Mouse (Mus musculus) limb, embryonic 14.5 days (tissue): ENCODE data around the gene Chn2. TPM values are rescaled to one million over a fixed set of nuclear protein-coding genes. Genes with fewer than 3 reads are reported as not detected.

Source experiments
- ATAC-seq: fragments of 200-750 bp; cut with Nextera tagmentation; 2 replicates; pipeline ENCODE4 v1.8.0; 2017; ENCODE audit warnings: low read depth, moderate number of reproducible peaks, moderate TSS enrichment; ENCODE audit not compliant: low FRiP score
- DNase-seq: peaks from one replicate; pipeline ENCODE4 v3.0.0-alpha.2; 2015; ENCODE audit warnings: low spot score
- H3K27ac ChIP-seq: fragments of 300-500 bp; sonication (generic); replicated peaks from 2 replicates; pipeline ENCODE4 v1.5.1; 2014; ENCODE audit warnings: low read depth, mild to moderate bottlenecking, low read length, moderate library complexity, mixed read lengths
- H3K27me3 ChIP-seq: fragments of 300-500 bp; sonication (generic); 2 replicates; pipeline ENCODE4 v1.6.1; 2014; ENCODE audit warnings: low read length, mixed read lengths; ENCODE audit not compliant: control insufficient read depth, insufficient read depth
- H3K36me3 ChIP-seq: fragments of 300-500 bp; sonication (generic); 2 replicates; pipeline ENCODE4 v1.6.1; 2014; ENCODE audit warnings: mild to moderate bottlenecking, low read length, moderate library complexity, mixed read lengths; ENCODE audit not compliant: control insufficient read depth, insufficient read depth
- H3K4me1 ChIP-seq: fragments of 300-500 bp; sonication (generic); 2 replicates; pipeline ENCODE4 v1.6.1; 2014; ENCODE audit warnings: antibody characterized with exemption, low read length, mixed read lengths; ENCODE audit not compliant: control insufficient read depth, insufficient read depth
- H3K4me2 ChIP-seq: fragments of 300-500 bp; sonication (generic); replicated peaks from 2 replicates; pipeline ENCODE4 v1.6.1; 2014; ENCODE audit warnings: low read depth, mild to moderate bottlenecking, low read length, moderate library complexity; ENCODE audit not compliant: severe bottlenecking
- H3K4me3 ChIP-seq: fragments of 300-500 bp; sonication (generic); replicated peaks from 2 replicates; pipeline ENCODE4 v1.5.1; 2014; ENCODE audit warnings: low read length
- H3K9ac ChIP-seq: fragments of 300-500 bp; sonication (generic); 2 replicates; pipeline ENCODE4 v1.6.1; 2014; ENCODE audit warnings: mild to moderate bottlenecking, low read depth, low read length, moderate library complexity; ENCODE audit not compliant: severe bottlenecking
- H3K9me3 ChIP-seq: fragments of 300-500 bp; sonication (generic); 2 replicates; pipeline ENCODE4 v1.6.1; 2016; ENCODE audit warnings: low read length; ENCODE audit not compliant: control insufficient read depth
- POLR2A ChIP-seq: fragments of 200-500 bp; IDR thresholded peaks from 2 replicates; pipeline ENCODE4 v1.8.0; 2012; ENCODE audit warnings: inconsistent platforms, mild to moderate bottlenecking, moderate library complexity, borderline replicate concordance; ENCODE audit not compliant: insufficient read depth, insufficient read length; ENCODE audit errors: extremely low read depth
- WGBS: fragments of 180-500 bp; shearing (Covaris S2); extraction: QIAGEN DNeasy Blood & Tissue Kit; methylation state at CpG from one replicate; pipeline ENCODE4 v1.1.7; 2014; 5-methylcytosine and 5-hydroxymethylcytosine counted together
- polyA plus RNA-seq, 2 experiments: library from polyadenylated mRNA; depleted of rRNA in 1 of 2; stranded (reverse) in 1 of 2; unstranded in 1 of 2; fragments of >200 nt; fragmentation: Nextera tagmentation in 1 of 2; extraction: Ambion mirVana in 1 of 2; gene quantifications; 2 replicates each; pipeline versions ENCODE4 v1.2.1 to v1.2.3; 2012 to 2014

Chn2 gene
- polyA plus RNA-seq, 2 experiments: 11.5 to 14.3 TPM

- TF ChIP-seq POLR2A: no peak
- Histone ChIP-seq H3K9ac (no peak overlapping the region), H3K4me1 (peaks cover 7% of the 10 kb centered on the region), H3K4me2 (peak overlapping the region; percentile 96; the same call in 1 of the 2 replicates), H3K9me3 (no peaks in the 10 kb centered on the region), H3K27ac (no peak overlapping the region), H3K4me3 (peak overlapping the region; percentile 5; the same call in 1 of the 2 replicates), H3K36me3 (no peaks in the 10 kb centered on the region), H3K27me3 (0 out of 2 replicates have a peak, but pooled peaks cover 3% of the 10 kb centered on the region)
- ATAC-seq (no peak), DNase-seq (peak; percentile 25)
- WGBS: 19% methylated on average over 13 of the region's 13 CpGs
These were observed 2.2 kb downstream of the Chn2 start for GRCm38 (mm10) chr6:54041386-54042043.

- Histone ChIP-seq H3K27me3 (0 out of 2 replicates have a peak, but pooled peaks cover 3% of the 10 kb centered on the region), H3K4me2 (no peak overlapping the region), H3K4me1 (peaks cover 7% of the 10 kb centered on the region), H3K27ac (no peak overlapping the region), H3K9me3 (no peaks in the 10 kb centered on the region), H3K4me3 (no peak overlapping the region), H3K9ac (no peak overlapping the region), H3K36me3 (no peaks in the 10 kb centered on the region)
- DNase-seq (no peak), ATAC-seq (no peak)
- 71% methylated on average over 1 of the region's 1 CpGs for WGBS
- TF ChIP-seq POLR2A: no peak
These were observed 2.8 kb downstream of the Chn2 start for GRCm38 (mm10) chr6:54042142-54042541.

- DNase-seq: no peak
- H3K4me3 ChIP-seq: no peak overlapping the region
- no peaks in the 10 kb centered on the region for H3K9me3 ChIP-seq
- H3K4me1 ChIP-seq: peaks cover 7% of the 10 kb centered on the region
- ATAC-seq: no peak
- no peak overlapping the region for H3K27ac ChIP-seq
- H3K27me3 ChIP-seq: no peaks in the 10 kb centered on the region
- no peak overlapping the region for H3K9ac ChIP-seq
- WGBS: 87% methylated on average over 5 of the region's 5 CpGs
- H3K4me2 ChIP-seq: no peak overlapping the region
- no peak for TF ChIP-seq POLR2A
- no peaks in the 10 kb centered on the region for H3K36me3 ChIP-seq
These were observed 4.2 kb downstream of the Chn2 start for GRCm38 (mm10) chr6:54043536-54043935.

GRCm38 (mm10) chr6:54045748-54046721, 6.7 kb downstream of the Chn2 start:
- Histone ChIP-seq H3K27me3 (no peaks in the 10 kb centered on the region), H3K36me3 (no peaks in the 10 kb centered on the region), H3K4me2 (no peak overlapping the region), H3K4me3 (no peak overlapping the region), H3K9ac (no peak overlapping the region), H3K27ac (no peak overlapping the region), H3K4me1 (peaks cover 3% of the 10 kb centered on the region; the same call in 1 of the 2 replicates), H3K9me3 (no peaks in the 10 kb centered on the region)
- TF ChIP-seq POLR2A: no peak
- ATAC-seq (no peak), DNase-seq (no peak)
- WGBS: 85% methylated on average over 8 of the region's 8 CpGs
